Mouse (Mus musculus) cerebellum, adult 11 months (tissue): ENCODE data around the gene Slc25a36.

ENCODE experiments used
- DNase-seq: peaks from one replicate; pipeline ENCODE4 v3.0.0; 2022

Slc25a36 gene

DNA sequence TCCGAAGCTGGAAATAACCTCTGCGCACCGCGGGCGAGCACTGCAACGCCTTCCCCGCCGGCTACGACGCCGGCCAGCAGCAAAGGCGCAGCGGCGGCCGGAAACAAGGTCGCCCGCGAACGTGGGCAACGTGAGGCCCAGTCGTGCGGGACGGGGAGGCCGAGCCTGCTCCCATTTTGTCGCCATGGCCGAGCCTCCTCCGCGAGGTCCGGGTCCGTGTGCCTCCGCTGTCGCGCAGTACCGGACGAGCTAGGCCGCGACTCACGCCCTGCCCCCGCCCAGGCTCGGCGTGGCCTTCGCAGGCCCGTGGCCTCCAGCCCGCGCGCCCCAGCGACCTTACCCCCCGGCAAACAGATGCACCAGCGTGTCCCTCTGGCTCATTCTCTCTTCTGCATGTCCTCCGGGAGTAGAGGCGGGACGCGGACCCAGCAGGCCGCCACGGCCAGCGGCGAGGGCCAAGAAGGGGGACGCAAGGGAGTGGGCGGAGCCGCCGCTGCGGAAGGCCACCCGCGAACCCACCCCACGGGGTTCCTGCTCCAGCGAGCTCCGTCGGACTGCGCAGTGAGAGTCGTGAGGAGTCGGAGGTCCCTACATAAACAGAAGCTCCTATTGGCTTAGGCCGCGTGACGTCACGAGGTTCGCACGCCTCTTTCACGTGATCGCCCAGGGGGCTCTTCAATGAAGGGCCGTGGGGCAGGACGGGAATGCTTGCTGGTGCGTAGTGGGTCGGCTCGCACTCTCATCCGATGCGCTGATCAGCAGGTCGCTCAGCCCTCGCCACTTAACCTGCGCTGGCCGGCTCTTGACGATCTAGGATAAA, at the start of gene Slc25a36:
Gene Slc25a36 (minus strand): TSS at position 587 of the 820 bp plus-strand sequence.
- peak; percentile 91 for DNase-seq

DNA sequence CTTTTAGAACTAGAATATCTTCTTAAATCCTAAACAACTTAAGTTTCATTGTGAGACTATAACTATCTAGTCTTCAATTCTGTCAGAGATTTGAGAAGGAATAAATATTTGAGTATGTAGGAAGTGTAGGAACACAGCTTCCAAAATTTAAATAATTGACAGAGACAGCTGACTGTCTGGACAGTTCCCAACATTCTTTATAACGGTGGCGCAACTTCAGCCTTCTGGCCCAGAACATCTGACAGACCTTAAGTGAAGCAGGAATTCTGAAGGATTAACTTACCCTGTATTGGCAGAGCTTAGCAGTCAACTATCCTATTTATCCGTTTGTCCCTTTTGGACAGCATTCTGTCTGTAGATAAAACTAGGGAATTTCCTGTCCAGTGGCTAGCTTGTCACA, 47.5 kb upstream of the Slc25a36 start:
- no peak for DNase-seq

- no peak for DNase-seq
Measured at GRCm38 (mm10) chr9:97155981-97156380, 45.0 kb upstream of the Slc25a36 start.

GRCm38 (mm10) chr9:97154956-97155355, 44.0 kb upstream of the Slc25a36 start:
- DNase-seq = no peak

GRCm38 (mm10) chr9:97153006-97153405, 42.0 kb upstream of the Slc25a36 start:
- DNase-seq = no peak

DNA sequence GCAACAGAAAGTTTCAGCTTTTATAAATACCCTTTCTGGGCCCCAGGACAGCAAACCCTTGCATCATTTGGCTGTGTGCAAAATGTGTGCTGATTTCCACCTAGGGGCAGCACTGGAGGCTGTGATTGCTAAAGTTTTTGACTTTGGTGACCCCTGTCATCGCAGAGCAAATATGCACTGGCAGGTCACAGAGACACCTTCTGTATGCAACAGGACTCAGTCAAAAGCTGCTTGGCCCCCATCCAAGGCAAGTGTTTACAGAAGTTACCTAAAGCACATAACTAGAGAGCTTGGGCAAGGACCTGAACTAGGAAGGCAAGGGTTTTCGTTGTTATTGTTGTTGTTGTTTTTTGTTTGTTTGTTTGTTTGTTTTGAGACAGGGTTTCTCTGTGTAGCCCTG, 36.3 kb upstream of the Slc25a36 start:
- DNase-seq = no peak

DNA sequence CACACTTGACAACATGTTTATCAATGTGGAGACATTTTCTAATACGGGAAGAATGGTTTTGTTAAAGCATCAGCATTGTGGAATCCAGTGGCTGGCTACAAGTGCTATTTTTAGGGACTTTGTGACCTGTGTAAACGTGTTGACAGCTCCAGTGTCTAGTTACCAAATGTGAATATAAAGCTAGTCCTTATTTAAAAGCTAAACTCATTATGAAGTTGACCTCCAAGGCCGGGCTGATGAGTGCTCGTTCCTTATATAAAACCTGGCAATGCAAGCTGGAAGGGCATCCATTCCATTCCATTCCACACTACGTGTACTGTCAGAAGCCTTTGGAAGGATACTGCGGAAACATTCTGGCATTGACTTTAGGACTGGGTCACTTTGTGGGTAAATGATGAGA, 34.4 kb upstream of the Slc25a36 start:
- DNase-seq = no peak

DNA sequence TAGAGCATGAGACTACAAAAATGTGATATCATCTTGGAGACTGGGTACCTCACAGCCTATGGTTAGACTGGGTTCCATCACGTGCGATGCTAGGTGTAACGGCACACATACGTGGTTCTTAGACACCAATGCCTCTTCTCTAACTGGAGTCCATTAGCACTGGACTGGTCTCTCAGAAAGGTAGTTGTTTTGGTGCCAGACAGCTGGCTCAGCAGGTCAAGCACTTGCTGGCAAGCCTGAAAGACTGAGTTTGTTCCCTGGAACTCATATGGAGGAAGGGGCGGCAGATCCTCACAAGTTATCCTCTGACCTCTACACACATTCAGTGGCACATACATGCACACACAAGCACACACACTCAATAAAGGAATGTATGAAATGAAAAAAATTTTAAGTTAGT, 32.5 kb upstream of the Slc25a36 start:
- DNase-seq = no peak

DNA sequence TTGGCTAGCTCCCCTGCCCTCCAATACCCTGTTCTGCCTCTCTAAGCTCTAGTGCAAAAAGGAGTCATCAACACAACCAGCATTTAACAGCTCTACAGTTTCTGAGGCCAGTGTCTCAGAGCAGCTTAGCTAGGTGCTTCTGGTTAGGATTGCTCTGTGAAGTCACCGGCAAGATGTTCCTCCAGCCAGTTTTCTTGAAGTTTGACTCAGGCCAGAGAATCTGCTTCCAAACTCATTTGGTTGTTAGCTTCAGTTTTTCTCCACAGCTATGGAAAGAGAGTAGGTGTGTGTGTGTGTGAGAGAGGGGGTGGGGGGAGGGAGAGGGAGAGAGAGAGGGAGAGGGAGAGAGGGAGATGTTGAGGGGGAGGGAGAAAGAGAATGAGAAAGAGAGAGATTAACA, 31.6 kb upstream of the Slc25a36 start:
- DNase-seq = no peak

DNA sequence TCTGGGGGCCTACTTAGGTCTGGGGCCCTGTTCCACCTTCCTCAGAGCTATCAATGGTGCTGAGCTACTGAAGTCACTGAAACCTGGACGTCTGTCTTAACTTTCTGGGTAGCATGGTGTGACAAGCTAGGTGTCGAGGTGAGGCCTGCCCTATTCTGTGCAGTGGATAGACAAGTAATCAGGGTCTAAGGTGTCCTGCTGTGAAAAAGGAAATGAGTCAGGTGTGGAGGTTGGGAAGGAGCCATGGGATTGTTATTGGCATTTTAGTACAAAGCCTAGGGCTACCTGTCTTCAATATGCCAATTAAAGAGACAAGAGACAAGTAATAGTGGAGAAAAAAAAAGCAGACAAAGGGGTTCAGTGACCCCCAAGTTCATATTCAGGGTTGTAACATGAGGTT, 30.8 kb upstream of the Slc25a36 start:
- no peak for DNase-seq

DNA sequence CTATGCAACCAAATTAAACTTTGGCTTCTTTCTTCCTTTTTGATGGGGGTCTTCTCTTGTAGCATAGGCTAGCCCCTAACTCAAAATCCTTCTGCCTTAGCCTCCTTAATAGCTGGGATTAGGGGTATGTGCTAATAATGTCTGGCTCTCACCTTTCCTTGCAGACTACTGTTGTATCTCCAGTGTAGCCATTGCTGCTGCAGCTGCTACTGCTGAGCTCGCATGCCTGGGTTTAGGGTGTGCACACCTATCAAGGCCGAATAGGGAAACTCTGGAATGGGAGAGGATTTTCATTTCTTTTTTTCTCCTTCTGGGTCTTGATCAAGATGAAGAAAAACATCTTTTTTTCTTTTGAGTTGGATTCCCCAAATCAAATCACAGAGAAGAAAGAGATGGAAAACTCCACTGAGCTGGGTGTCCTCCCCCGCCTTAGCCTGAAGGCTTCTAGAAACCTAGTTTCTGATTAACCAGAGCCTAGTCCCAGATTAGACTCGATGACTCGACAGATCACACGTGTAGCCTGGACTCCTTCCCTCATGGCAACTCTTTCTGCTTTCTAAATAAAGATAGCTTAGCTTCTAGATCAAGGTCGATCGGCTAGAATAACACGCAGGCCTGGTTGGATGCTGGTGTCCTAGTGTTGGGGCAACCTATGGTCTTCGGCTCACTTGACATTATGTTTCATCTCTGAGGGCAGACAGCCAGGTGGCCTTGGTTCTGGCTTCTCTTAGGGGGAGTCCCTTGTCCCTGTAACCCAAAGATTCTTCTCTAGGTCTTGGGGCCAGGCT, 29.4 kb upstream of the Slc25a36 start:
- DNase-seq = no peak

DNA sequence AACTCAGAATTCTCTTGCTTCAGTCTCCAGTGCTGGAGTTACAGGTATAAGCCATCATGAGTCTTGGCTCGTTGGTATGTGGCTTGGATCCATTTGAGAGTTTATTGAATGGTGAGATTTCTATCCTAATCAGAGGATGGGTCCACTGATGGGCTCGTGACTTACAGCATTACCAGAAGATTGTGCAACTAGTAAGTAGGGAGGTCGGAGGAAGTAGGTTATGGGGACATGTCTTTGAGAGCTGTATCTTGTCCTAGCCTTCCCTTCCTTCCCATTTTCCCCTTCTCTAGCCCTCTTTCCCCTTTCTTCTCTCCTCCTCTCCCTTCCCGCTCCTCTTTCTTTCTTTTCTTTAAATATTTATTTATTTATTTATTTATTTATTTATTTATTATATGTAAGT, 26.7 kb upstream of the Slc25a36 start:
- no peak for DNase-seq

- DNase-seq = no peak
Measured at GRCm38 (mm10) chr9:97137116-97137515, 26.2 kb upstream of the Slc25a36 start.

DNA sequence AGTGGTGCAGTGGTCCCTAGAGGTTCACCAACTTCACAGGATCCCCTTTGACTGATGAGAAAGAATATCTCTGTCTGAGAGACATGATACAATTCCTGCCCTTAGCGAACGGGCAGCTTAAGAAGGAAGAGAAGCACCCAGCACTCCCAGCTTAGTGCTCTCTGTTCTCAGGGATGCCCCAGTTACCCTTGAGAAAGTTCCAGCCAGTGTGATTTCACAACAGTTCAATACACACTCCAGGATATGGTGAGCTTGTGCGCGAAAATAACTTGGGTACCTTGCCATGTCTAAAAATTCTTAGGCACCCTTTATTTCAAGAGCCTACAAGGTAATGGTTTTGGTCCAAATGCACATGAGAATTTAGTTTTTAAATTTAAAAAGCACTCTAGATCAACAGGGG, 24.9 kb upstream of the Slc25a36 start:
- no peak for DNase-seq

DNA sequence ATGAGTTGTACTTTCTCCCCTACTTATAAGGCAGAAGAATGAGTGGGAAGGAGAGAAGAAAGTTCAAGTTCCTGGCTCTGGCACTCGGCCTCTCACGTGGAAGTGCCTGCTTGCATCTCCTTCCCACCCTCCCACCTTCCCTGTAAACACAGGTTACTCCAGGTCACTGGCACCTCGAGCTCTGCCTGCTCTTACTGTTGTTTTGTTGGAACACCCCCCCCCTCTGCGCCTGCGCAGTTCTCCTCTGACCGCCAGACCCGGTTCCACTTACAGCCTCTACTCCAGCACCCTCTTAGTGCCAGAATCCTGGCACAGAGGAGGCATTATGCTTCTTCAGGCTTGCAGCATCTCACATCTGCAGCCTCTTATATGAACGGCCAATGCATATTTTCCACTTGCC, 22.2 kb upstream of the Slc25a36 start:
- no peak for DNase-seq

GRCm38 (mm10) chr9:97130001-97130400, 19.0 kb upstream of the Slc25a36 start:
- DNase-seq = no peak

- no peak for DNase-seq
Measured at GRCm38 (mm10) chr9:97123934-97124692, 13.2 kb upstream of the Slc25a36 start.

GRCm38 (mm10) chr9:97121432-97121831, 10.5 kb upstream of the Slc25a36 start:
- DNase-seq = no peak

DNA sequence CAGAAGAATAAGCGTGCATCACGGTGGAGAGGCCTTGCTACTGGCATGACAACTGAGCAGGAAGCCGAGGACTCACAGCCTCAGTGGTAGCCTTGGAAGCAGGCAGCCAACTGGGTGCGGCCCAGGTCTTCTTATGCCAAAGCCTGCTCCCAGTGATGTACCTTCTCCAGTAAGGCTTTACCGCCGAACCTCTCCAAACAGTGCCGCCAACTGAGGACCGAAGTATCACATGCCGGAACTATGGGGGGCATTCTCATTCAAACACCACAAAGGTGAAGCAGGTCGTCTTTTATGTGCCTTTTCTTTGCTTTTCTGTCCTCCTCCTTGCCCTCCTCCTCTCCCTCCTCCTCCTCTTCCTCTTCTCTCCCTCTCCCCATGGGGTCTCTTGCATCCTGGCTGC, 3.3 kb upstream of the Slc25a36 start:
- no peak for DNase-seq

- DNase-seq = no peak
Measured at GRCm38 (mm10) chr9:97113555-97113929, 2.6 kb upstream of the Slc25a36 start.

DNA sequence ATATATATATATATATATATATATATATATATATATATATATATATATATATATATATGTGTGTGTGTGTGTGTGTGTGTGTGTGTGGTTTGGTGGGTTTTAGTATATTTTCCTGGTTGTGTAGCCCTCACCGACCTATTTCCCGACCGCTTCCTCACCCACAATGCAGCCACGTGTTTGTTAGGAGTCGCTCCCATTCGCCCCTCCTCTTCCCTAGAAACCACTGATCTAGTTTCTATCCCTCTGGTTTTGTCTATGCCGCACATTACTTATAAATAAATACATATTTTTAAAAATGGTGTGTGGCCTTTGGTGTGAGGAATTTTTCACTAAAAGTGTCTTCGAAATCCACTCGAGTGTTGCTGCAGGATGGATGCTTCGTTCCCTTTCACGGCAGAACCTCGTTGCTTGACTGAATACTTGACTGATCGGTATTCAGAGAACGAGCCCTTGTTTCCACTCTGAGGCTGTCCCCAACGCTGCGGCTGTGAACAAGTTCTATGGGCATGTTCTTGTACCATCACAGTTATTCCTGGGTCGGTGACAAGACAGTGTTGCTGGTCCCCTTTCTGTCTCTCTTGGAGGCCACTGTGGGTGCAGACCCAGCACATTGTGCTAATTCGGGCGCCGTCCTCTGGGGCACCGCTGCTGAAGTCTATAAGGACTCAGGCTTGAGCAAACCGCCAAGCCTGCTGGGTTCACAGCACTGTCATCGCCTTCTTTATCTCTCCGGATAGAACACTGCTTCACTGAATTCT, 2.0 kb upstream of the Slc25a36 start:
- DNase-seq = no peak

DNA sequence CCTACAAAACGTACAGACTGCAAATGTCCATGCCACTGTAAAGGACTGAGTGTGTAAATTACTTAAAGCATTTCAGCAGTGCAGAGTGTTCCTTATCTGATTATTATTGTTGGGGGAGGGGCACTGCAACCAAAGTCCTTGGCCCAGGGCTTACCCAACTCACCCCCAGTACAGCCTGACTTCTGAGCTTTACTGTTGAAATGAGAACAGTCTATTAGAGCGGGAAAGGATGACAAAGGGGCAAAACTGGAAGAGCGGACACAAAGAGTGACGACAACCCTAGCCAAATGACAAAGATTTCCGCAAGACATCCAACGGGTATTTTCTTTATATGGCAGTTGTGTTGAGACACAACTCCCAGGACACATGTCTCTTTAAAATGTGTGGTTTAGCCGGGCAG, 1.3 kb upstream of the Slc25a36 start:
- no peak for DNase-seq

DNA sequence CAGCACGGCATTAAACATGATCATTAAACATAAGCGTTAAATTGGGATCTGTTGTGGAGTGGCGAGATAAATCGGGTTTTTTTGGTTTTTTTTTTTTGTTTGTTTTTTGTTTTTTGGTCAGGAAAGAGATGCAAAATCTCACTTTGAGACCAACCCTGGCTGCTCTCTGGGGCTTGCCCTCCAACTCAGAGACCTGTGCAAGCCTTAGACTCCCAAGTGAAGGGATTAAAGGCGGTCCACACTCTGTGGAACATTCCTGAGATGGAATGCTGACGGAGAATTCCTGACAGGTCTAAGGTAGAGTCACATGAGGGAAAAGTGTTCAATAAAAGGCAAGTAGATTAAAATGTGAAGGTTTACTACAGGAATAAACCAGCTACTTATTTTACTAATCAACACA, 549 bp upstream of the Slc25a36 start:
- DNase-seq = no peak
